Mouse (Mus musculus): ENCODE results near the gene Gpr83. TPM values are rescaled to one million over a fixed set of nuclear protein-coding genes. Genes with fewer than 3 reads are reported as not detected.

Gpr83 gene
- 1.3 and 1.7 TPM in 2 replicates for polyA plus RNA-seq (2015; fragmentation: Nextera tagmentation; extraction: Ambion mirVana)

GRCm38 (mm10) chr9:14859868-14860639 is at the start of gene Gpr83:
Gene Gpr83 (plus strand): TSS chr9:14860210.
- H3K9me3 ChIP-seq (ENCODE audit: control insufficient read depth, low read length): no peaks in the 10 kb centered on the region
- peaks cover 6% of the 10 kb centered on the region for H3K4me1 ChIP-seq (ENCODE audit: control insufficient read depth, insufficient read depth, low read depth, low read length)
- WGBS: under 1% methylated on average over 43 of the region's 47 CpGs
- peak within 1 kb of the TSS; percentile 55 for H3K4me3 ChIP-seq (ENCODE audit: low read length)
- H3K9ac ChIP-seq (ENCODE audit: low read depth, low read length): peak within 1 kb of the TSS; percentile 64
- H3K27ac ChIP-seq (ENCODE audit: low read depth, low read length): no peak within 1 kb of the TSS
- H3K36me3 ChIP-seq (ENCODE audit: control insufficient read depth, insufficient read depth, low read length): no peaks in the 10 kb centered on the region
- peak within 1 kb of the TSS; percentile 98 for H3K4me2 ChIP-seq (ENCODE audit: low read length)
- peaks cover 11% of the 10 kb centered on the region for H3K27me3 ChIP-seq (replicated peaks; ENCODE audit: control insufficient read depth, insufficient read depth, low read length)
- ATAC-seq: peak; percentile 94

- Histone ChIP-seq H3K36me3 (ENCODE audit: control insufficient read depth, insufficient read depth, low read length) (peaks cover 9% of the 10 kb centered on the region; the same call in 1 of the 2 replicates), H3K27ac (ENCODE audit: low read depth, low read length) (no peak overlapping the region), H3K4me3 (ENCODE audit: low read length) (no peak overlapping the region), H3K9me3 (ENCODE audit: control insufficient read depth, low read length) (no peaks in the 10 kb centered on the region), H3K4me1 (ENCODE audit: control insufficient read depth, insufficient read depth, low read depth, low read length) (no peaks in the 10 kb centered on the region), H3K4me2 (ENCODE audit: low read length) (no peak overlapping the region), H3K27me3 (replicated peaks; ENCODE audit: control insufficient read depth, insufficient read depth, low read length) (no peaks in the 10 kb centered on the region), H3K9ac (ENCODE audit: low read depth, low read length) (no peak overlapping the region)
- no peak for ATAC-seq
Observed at GRCm38 (mm10) chr9:14821396-14821795, 38.6 kb upstream of the Gpr83 start.

GRCm38 (mm10) chr9:14824840-14825239 is 35.2 kb upstream of the Gpr83 start:
- ATAC-seq: 0 out of 2 replicates have a peak, but pooled peaks have one; percentile 37
- Histone ChIP-seq H3K4me3 (ENCODE audit: low read length) (no peak overlapping the region), H3K4me2 (ENCODE audit: low read length) (no peak overlapping the region), H3K9ac (ENCODE audit: low read depth, low read length) (no peak overlapping the region), H3K27ac (ENCODE audit: low read depth, low read length) (no peak overlapping the region), H3K27me3 (replicated peaks; ENCODE audit: control insufficient read depth, insufficient read depth, low read length) (no peaks in the 10 kb centered on the region), H3K36me3 (ENCODE audit: control insufficient read depth, insufficient read depth, low read length) (no peaks in the 10 kb centered on the region), H3K4me1 (ENCODE audit: control insufficient read depth, insufficient read depth, low read depth, low read length) (no peaks in the 10 kb centered on the region), H3K9me3 (ENCODE audit: control insufficient read depth, low read length) (no peaks in the 10 kb centered on the region)
- 92% methylated on average over 5 of the region's 5 CpGs for WGBS

- H3K4me3 ChIP-seq (ENCODE audit: low read length): no peak overlapping the region
- no peak overlapping the region for H3K27ac ChIP-seq (ENCODE audit: low read depth, low read length)
- 69% methylated on average over 2 of the region's 2 CpGs for WGBS
- no peaks in the 10 kb centered on the region for H3K4me1 ChIP-seq (ENCODE audit: control insufficient read depth, insufficient read depth, low read depth, low read length)
- H3K27me3 ChIP-seq (replicated peaks; ENCODE audit: control insufficient read depth, insufficient read depth, low read length): no peaks in the 10 kb centered on the region
- no peak overlapping the region for H3K9ac ChIP-seq (ENCODE audit: low read depth, low read length)
- H3K4me2 ChIP-seq (ENCODE audit: low read length): no peak overlapping the region
- H3K36me3 ChIP-seq (ENCODE audit: control insufficient read depth, insufficient read depth, low read length): peaks cover 2% of the 10 kb centered on the region; the same call in 1 of the 2 replicates
- H3K9me3 ChIP-seq (ENCODE audit: control insufficient read depth, low read length): no peaks in the 10 kb centered on the region
- ATAC-seq: no peak
Observed at GRCm38 (mm10) chr9:14827875-14828274, 32.1 kb upstream of the Gpr83 start.

GRCm38 (mm10) chr9:14832046-14832445 is 28.0 kb upstream of the Gpr83 start:
- no peaks in the 10 kb centered on the region for H3K9me3 ChIP-seq (ENCODE audit: control insufficient read depth, low read length)
- H3K27me3 ChIP-seq (replicated peaks; ENCODE audit: control insufficient read depth, insufficient read depth, low read length): no peaks in the 10 kb centered on the region
- H3K4me3 ChIP-seq (ENCODE audit: low read length): no peak overlapping the region
- no peak for ATAC-seq
- no peak overlapping the region for H3K9ac ChIP-seq (ENCODE audit: low read depth, low read length)
- 80% methylated on average over 5 of the region's 5 CpGs for WGBS
- H3K27ac ChIP-seq (ENCODE audit: low read depth, low read length): no peak overlapping the region
- H3K4me2 ChIP-seq (ENCODE audit: low read length): no peak overlapping the region
- H3K36me3 ChIP-seq (ENCODE audit: control insufficient read depth, insufficient read depth, low read length): peaks cover 6% of the 10 kb centered on the region
- H3K4me1 ChIP-seq (ENCODE audit: control insufficient read depth, insufficient read depth, low read depth, low read length): no peaks in the 10 kb centered on the region

GRCm38 (mm10) chr9:14835335-14836075 is 24.5 kb upstream of the Gpr83 start:
- Histone ChIP-seq H3K9me3 (ENCODE audit: control insufficient read depth, low read length) (no peaks in the 10 kb centered on the region), H3K4me2 (ENCODE audit: low read length) (no peak overlapping the region), H3K4me1 (ENCODE audit: control insufficient read depth, insufficient read depth, low read depth, low read length) (no peaks in the 10 kb centered on the region), H3K27me3 (replicated peaks; ENCODE audit: control insufficient read depth, insufficient read depth, low read length) (no peaks in the 10 kb centered on the region), H3K27ac (ENCODE audit: low read depth, low read length) (no peak overlapping the region), H3K36me3 (ENCODE audit: control insufficient read depth, insufficient read depth, low read length) (peaks cover 6% of the 10 kb centered on the region), H3K4me3 (ENCODE audit: low read length) (no peak overlapping the region), H3K9ac (ENCODE audit: low read depth, low read length) (no peak overlapping the region)
- 95% methylated on average over 6 of the region's 6 CpGs for WGBS
- ATAC-seq: no peak

GRCm38 (mm10) chr9:14839527-14839926 is 20.5 kb upstream of the Gpr83 start:
- H3K4me3 ChIP-seq (ENCODE audit: low read length): no peak overlapping the region
- H3K27ac ChIP-seq (ENCODE audit: low read depth, low read length): no peak overlapping the region
- no peak overlapping the region for H3K4me2 ChIP-seq (ENCODE audit: low read length)
- H3K36me3 ChIP-seq (ENCODE audit: control insufficient read depth, insufficient read depth, low read length): peaks cover 4% of the 10 kb centered on the region; the same call in 1 of the 2 replicates
- no peak overlapping the region for H3K9ac ChIP-seq (ENCODE audit: low read depth, low read length)
- peak; percentile 62; the same call in 1 of the 2 replicates for ATAC-seq
- 26% methylated on average over 7 of the region's 7 CpGs for WGBS
- H3K4me1 ChIP-seq (ENCODE audit: control insufficient read depth, insufficient read depth, low read depth, low read length): no peaks in the 10 kb centered on the region
- H3K27me3 ChIP-seq (replicated peaks; ENCODE audit: control insufficient read depth, insufficient read depth, low read length): no peaks in the 10 kb centered on the region
- H3K9me3 ChIP-seq (ENCODE audit: control insufficient read depth, low read length): no peaks in the 10 kb centered on the region

GRCm38 (mm10) chr9:14839970-14840369 is 20.0 kb upstream of the Gpr83 start:
- Histone ChIP-seq H3K36me3 (ENCODE audit: control insufficient read depth, insufficient read depth, low read length) (no peaks in the 10 kb centered on the region), H3K9me3 (ENCODE audit: control insufficient read depth, low read length) (no peaks in the 10 kb centered on the region), H3K4me3 (ENCODE audit: low read length) (no peak overlapping the region), H3K27me3 (replicated peaks; ENCODE audit: control insufficient read depth, insufficient read depth, low read length) (no peaks in the 10 kb centered on the region), H3K9ac (ENCODE audit: low read depth, low read length) (no peak overlapping the region), H3K4me1 (ENCODE audit: control insufficient read depth, insufficient read depth, low read depth, low read length) (no peaks in the 10 kb centered on the region), H3K27ac (ENCODE audit: low read depth, low read length) (no peak overlapping the region), H3K4me2 (ENCODE audit: low read length) (no peak overlapping the region)
- ATAC-seq: no peak
- 74% methylated on average over 5 of the region's 5 CpGs for WGBS

All from hindbrain, embryonic 16.5 days (tissue).